Mouse (Mus musculus) layer of hippocampus, postnatal 25 days (tissue): ENCODE data around the gene Casp9. TPM values are rescaled to one million over a fixed set of nuclear protein-coding genes. Genes with fewer than 3 reads are reported as not detected.
A peak's percentile ranks its signal among the peaks of the same experiment; 100 is the strongest.

Source experiments
- DNase-seq, 2 experiments: peaks; one replicate each; pipeline ENCODE4 v3.0.0; 2022; ENCODE audit warnings: mixed read lengths in 2 of 2, low spot score in 1 of 2; ENCODE audit errors: extremely low spot score in 1 of 2
- total RNA-seq, 2 experiments: library from RNA; stranded (reverse); gene quantifications; 2 replicates each; pipeline ENCODE4 v1.2.3; 2021

Casp9 gene
- total RNA-seq, 2 experiments from 2014 or later = 21.6 to 23.4 TPM

DNA sequence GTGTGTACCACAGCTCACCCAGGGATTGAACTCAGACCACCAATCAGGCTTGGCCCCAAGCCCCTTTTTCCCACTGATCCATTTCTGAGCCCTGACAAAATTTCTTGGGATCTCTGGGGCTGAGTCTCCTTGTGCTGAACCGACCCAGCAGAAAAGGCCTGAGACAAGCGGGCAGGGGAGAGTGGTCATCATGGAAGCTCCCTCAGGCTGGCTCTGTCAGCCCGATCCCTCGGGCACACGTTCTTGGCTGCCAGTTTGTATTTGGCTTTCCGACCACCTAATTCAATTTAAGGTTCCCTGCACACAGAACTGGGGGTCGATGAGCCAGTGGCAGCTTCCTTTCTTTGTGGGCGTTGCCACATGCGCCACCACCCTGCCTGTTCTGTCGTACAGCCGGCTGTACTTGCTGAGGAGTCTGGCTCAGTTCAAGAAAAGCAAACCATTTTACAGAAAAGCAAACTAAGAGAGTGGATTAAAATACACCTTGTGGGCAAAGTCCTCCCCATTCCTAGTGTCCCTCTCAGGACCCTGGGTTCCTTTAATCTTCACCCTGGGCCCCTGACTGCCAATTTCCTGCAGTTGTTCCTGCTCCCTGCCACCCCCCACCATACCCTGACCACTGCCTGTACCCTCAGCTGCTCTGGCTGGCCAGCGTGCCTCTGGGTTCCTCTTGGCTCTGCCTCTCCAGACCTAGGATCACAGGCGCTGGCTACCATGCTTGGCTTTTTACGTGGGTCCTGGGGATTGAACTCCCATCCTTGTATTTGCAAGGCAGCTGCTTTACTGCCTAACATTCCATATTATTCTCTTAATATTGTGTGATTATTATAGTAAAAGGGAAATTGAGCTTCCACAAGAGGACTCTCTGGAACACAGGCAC is 23.6 kb downstream of the Casp9 start:
- peak in 1 of 2 experiments; percentile 19 for DNase-seq

DNA sequence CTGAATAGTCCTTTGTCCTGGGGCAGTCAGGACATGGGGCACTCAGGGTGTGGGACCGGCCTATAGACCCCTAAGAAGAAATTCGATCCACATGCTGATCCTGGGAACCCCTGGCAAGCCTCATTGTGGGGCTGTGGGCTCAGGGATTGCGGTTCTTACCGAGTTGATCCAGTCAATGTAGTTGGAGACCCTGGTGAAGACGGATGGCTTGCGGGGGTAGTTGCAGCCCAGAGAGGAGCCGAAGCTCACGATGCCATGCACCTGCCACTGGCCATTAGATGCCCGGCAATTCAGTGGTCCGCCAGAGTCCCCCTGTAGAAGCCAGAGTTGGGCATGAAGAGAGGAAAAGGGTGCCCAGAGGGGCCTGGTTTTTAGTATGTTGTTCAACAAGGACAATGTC is 24.3 kb downstream of the Casp9 start:
- DNase-seq = no peak

DNA sequence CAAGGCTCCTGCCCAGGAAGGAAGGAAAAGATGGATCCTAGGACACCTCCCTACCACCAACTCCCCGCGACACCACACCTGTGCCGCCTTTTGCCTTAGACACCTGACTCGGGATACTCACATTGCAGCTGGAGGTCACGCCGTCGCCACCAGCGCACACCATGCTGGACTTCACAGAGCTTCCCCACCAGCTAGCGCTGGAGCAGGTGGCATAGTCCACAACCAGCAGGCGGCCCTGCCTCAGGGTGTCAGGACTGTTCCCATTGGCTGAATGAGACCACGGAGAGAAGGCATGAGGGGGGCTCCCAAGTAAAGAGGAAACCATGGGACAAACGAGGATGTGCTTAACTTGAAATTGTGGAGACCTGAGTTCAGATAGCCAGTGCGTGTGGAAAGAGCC is 25.4 kb downstream of the Casp9 start:
- no peak for DNase-seq

DNA sequence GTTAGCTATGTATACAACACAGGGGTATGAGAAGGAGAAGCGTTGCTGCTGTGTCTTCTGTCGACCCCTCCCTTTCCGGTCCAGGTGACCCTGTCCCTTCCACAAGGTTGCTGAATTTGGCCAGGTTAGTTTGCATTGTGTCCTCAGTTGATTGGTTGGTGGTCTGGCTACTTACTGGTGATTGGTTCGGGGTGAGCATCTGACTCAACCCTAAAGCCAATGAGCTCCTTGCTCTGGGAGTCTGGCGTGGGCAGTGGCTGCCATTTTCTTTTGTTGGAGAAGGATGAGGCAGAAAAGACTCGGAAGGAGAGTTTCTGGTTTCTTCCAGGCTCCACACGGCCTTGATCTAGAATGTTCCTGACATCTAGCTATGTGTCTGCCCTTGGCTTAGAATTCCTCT is 25.9 kb downstream of the Casp9 start:
- no peak for DNase-seq

DNA sequence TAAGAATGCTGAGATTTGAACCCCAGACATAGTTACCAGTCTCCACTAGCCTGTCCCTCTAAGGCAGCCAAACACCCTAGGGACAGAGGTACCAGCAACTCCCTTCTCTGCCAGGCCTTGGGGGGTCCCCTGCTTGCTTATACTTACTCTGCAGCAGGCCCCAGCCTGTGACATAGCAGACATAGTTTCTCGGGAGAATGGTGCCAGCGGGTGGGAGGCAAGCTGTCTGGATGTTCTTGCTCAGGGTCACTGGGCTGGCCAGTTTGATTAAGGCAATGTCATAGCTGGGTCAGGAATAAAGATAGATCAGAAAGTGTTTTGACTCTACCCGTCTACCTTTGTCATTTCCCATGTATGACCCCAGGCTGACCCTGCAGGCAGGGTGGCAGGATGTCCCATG is 27.8 kb downstream of the Casp9 start:
- no peak for DNase-seq

DNA sequence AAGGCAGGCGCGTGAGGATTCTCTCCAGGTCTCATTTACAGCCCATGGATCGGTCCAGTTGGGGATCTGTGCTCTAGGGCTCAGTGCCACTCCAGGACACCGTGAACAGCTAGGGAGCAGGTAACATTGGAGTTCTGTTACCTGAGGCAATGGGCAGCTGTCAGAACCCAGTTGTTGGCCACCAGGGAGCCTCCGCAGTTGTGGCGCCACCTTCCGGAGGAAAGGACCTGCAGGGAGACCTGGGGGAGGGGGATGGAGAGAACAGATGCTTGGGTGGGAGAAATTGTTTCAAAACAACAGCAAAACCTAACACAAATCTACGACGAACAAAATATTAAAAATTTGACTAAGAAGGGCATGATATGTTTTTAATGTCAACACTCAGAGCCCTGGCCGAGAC is 28.7 kb downstream of the Casp9 start:
- peak in 1 of 2 experiments; percentile 30 for DNase-seq

DNA sequence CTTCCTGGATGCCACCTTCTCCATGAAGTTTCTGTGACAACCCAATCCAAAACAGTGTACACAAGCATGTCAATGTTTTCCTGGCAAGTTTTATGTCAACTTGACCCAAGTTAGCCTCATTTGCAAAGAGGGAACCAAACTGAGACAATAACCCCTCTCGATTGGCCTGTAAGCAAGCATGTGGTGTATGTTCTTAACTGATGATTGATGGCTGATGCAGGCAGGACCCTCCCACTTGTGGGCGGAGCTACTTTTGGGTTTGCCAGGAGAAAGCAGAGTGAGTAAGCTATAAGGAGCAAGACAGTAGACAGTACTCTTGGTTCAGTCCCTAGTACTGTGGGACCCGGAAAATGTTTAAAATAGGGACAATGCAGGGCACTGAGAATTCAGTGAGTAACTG is 29.6 kb downstream of the Casp9 start:
- DNase-seq = no peak

DNA sequence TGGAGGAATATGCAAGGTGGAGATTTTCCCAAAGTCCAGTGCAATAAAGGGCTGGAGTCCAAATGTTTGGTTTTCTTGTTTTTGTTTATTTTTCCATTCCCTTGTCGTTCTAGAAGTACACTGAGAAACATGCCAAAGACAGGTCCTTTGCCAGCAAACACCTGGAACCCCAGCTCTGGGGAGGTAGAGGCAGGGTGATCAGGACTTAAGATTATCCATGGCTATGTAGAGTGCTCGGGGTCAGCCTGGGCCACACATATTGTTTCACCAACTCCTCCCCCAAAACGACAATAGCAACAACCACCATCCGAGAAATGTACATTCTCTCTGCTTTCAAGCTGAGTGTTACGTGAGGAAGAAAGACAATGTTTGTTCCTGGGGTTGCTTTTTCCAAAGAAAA is 32.6 kb downstream of the Casp9 start, which contains the start of gene Cela2a:
Gene Cela2a, minus strand, starts transcription at position 101 of the 400 bp plus-strand sequence.
- DNase-seq = no peak

DNA sequence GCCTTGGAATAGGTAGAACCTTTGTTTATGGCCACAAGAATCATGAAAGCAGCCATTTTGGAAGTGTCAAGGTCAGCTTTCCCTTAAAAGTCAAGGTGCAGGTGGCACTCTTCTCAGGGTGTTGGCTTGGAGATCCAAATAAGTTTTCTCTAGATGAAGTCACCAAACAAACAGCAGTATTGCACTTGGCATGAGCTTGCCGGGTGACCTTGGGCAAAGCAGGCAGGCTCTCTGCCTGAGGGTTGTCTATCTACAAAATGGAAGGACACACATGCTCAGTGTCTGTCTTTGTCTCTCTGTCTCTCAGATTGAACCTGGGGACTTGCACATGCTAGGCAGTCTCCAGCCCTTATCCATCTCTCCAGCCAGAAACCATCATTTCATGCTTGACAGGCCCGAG is 34.0 kb downstream of the Casp9 start:
- no peak for DNase-seq

DNA sequence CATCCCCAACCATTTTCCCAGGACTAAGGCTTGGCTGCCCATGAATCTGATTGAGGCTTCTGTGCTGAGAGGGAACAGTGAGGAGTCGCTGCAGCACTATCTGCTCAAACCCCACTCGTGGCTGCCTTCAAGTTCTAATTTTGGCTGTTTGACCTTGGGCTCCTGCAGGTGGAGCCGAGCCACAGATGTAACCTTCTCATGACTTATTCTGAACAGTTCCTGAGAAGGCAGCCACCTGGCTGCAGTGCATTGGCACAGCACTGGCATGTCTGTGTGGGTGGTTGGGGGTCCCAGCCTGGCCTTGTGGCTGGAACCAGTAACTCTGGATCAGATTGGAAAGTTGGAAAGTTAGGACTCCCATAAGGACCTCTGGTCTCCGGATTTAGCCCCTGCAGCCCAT is 34.8 kb downstream of the Casp9 start:
- DNase-seq = no peak

DNA sequence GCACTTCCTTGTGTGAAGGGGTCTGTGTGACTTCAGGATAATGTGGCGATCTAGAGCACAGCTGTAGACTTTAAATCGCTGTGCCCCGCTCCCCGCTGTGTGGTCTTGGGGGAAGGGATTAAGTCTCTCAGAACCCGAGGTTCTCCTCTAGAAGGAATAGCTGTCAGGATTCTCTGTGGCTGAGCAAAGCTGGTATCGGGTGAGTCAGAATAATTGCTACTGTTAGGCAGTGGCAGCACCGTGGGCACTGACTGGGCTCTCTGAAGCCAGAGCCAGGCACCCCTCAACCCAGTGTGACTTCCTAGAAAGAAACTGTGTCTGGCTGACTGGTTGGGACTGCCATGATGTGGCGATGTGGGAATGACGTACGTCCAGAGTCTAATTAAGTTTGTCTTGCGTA is 37.0 kb downstream of the Casp9 start:
- no peak for DNase-seq

DNA sequence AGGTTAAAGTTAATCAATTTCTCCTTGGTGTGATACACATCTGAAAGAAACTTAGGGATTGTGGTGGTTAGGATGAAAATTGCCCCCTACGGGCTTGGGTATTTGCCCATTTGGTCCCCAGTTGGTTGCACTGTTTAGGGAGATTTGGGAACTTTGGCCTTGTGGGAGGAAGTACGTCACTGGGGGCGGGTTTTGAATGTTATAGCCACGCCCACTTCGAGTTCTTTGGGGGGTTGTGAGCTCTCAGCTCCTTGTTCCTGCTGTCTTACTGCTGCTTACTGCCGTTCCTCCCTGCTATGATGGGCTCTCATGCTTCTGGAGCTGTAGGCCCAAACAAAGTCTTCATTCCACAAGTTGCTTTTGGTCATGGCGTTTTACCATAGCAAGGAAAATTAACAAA is 37.9 kb downstream of the Casp9 start:
- no peak for DNase-seq

DNA sequence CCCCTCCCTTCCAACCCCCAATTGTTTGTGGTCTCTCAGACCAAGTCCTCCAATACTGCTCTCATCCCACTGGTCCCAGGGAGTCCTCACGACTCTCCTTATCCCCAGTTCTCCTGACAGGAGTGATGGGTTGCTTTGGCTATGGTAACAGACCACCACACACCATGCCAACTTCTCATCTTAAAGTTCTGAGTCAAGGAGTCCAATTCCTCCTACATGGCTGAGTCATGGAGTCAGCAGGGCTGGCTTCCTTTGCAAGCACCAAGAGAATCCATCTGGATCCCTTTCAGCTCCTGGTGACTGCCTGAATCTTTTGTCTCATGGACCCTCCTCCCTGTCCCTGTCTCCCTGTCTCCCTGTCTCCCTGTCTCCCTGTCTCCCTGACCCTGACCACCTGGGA is 40.5 kb downstream of the Casp9 start:
- no peak for DNase-seq

DNA sequence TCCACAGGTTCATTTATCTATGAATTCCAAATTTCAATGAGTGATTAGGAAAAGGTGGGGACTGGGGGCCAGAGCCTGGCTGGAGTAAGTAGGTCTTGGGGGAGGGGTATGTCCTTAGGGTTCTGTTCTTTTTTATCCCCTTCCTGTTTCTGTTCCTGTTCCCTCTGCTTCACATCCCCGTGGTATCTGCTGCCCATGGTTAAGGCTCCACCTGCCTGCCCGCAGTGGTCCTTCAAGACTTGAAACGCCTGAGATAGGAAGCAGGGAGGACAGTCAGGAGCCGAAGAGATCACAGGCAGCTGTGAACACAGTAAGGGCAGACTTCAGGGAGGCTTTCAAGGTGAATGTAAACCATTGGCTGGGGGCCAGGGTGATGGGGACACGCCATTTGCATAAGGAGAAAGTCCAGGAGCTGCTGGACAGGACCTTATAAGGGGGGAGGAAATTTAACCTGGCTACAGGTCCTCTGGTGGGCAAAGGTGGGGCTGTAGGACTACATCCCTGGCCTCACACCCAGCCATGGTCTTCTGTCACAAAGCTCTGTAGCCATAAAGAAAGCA is 41.2 kb downstream of the Casp9 start:
- DNase-seq = no peak

DNA sequence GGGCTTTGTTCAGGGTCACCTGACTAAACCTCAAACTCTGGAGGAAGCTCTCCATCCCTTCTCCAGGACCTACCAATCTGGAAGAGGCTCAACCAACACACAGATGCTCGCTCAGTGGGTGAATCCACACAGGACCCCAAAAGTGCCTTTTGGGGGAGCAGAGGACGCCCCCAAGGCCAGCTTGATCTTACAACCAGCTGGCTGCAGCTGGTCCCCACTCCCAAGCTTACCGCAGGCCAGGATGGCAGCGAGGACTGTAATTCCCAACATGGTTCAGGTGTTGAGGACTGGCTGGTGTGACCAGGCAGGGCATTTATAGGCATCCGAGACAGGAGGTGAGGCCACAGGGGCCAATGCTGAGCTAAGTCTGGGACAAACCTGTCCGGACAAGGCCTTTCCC is 52.6 kb downstream of the Casp9 start, which contains the start of gene Ctrc:
Gene Ctrc, minus strand, starts transcription at position 361 of the 400 bp plus-strand sequence.
- no peak for DNase-seq

DNA sequence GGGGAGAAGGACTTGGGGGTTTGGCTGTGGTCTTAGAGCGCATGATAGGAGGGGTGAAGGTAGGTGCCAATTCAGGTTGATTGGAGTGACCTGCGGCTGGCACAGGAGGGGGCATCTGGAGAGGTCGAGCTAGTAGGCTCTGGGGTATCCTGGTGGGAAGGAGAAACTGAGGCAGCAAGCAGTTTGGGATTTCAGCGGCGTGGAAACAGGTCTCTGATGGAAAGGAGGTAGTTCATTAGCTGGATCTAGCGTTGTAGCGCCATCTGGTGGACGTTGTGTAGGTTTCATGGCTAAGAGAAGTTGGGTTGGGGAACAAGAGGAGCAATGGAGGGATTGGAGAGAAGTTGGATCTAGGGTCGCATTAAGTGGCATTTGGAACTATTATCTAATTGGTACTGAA is 60.0 kb downstream of the Casp9 start:
- DNase-seq = peak in 1 of 2 experiments; percentile 85

DNA sequence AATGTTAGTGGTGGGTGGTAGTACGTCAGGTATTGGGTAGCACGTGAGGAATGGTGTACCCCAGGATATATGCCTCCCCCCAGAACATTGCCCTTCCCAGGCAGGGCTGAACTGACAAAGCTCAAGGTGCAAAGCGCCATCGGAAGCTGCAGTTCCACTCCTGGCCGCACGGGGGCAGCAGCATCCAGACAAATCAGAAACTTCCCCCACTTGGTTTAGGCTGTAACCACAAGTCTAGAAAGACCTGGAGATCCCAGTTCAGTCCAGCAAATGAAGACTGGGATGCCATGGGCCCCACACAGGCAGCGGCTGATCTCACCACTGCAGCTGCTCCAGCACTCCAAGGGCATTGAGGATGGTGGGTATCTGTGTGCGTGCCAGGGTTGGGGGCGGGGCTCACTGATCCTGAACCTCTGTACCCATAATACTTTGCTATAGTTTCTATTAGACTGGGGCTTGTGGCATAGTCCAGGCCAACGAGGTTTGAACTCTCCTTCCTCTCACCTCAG is 64.1 kb downstream of the Casp9 start:
- DNase-seq = peak; percentile 89 to 94

DNA sequence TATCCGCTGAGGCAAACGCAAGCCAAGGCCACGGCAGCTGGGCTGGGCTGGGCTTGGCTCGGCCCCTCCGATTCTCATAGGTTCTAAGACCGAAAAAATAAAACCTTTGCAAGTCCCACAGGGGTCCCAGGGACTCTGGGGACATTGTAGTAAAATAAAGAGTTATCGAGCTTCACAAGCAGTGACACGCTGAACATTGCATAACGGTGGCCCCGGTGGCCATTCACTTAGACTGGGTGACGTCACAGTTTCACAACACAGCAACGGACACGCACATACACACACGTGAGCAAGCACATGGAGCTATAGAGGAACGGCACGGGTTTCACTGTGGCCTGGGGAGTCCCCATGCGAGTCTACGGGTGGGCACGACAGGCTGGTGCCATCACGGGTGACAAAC is 65.1 kb downstream of the Casp9 start:
- no peak for DNase-seq

DNA sequence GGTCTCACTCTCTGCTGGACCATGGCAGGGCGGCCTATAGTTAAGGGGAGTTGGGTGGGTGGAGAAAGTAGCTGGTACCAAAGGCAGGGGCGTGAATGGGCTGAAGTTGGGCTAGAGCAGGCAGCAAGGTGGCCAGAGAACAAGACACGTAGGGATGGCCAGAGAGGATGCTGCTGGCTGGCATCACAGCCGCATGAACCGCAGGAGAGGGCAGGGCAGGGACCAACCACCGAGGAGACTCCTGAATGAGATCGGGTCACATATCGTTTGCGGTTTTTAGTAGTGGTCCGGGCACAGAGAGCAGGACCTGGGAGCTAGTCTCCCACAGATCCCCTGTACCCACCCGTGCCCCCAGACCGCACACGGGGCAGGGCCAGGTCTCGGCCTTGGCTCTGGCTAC is 65.9 kb downstream of the Casp9 start:
- DNase-seq = no peak

DNA sequence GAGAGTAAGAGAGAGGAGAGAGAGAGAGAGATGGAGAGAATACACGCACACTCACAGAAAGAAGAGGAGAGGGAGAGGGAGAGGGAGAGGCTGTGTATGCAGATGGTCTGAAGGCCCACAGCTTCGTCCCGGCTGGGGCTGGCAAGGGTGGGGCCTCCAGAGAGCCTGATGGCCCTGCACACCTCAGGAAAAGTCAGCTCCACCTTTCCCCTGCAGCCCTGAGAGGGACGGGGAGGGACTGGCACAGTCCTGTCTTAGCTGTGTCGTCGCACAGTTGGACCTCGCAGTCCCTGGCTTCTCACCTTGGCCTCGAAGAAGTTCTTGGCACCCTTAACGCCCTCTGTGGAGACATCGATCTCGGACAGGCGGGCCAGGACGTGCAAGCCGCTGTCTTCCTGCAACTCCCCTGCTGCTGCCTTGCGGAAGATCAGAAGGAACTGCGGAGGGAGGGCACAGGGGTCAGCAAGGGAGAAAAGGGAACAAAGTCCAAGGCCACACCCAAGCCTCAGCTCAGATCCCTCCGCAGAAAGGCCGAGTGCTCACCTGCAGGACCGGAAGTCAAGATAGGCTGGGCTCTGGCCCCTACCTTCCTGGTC is 66.9 kb downstream of the Casp9 start:
- DNase-seq = no peak

DNA sequence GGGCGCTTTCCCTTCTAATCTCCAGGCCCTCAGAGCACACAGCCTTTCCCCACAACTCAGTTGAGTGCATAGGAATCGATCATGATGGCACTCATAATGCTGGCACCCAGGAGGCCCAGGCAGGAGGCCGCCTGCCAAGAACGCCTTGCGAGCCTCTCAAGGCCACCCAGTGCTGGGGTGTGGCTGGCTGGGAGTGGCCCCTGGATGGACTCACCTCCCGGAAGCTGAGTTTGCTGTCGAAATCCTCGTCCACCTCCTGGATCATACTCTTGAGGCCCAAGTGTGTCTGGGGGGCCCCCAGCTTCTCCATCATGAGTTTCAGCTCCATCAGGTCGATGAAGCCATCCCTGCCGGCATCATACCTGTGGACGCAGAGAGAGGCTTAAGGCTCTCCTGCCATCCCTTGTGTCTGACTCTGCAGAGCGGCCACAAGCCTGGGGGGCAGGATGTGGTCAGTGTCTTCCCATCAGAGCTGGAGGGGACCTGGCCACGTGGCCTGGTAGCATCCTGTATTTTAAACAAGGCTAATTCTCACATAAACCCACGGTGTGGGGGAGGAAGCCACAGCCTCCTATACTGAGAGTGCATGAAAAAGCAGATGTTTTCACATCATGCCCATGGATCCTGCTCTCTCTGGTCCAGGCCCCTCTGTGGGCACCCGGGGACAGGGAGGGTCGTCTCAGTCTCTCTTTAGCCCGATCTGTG is 68.3 kb downstream of the Casp9 start:
- no peak for DNase-seq
